Mouse (Mus musculus): ENCODE results near the gene Stk11.

DNA sequence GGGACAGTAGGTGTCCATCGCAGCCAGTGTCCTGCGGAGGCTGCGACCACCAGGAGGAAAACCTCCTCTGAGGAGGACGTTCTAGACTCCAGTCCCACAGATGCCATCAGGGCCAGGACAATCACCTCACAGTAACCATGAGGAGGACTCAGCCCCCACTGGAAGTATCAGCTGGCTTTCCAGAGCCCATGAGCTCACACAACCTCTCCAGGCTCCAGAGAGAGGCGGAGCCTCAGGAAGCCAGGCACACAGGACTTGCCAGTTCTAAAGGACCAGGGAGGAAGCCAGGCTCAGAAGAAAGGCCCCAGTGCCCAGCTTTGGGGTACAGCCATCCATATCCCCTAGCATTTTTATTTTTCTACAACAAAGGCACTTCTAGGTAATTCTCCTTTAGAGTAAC, 20.1 kb upstream of the Stk11 start:
- TF ChIP-seq ZC3H11A (IDR thresholded peaks at IDR 0.05; ENCODE audit: borderline replicate concordance, low read depth, low read length) (no peak), CHD2 (IDR thresholded peaks at IDR 0.05; ENCODE audit: low read depth, low read length) (no peak), MAFK (IDR thresholded peaks at IDR 0.05; ENCODE audit: insufficient read depth, low read depth, low read length) (no peak), HCFC1 (IDR thresholded peaks at IDR 0.05; ENCODE audit: borderline replicate concordance, insufficient read depth, low read length) (no peak), ZNF384 (IDR thresholded peaks at IDR 0.05; ENCODE audit: low read depth, low read length) (no peak)
